Mouse (Mus musculus): Measurements from ENCODE around the gene Satb2. TPM values are rescaled to one million over a fixed set of nuclear protein-coding genes. Genes with fewer than 3 reads are reported as not detected.

Gene Satb2
- polyA plus RNA-seq, 1 experiment from 2014 or later: 1.1 TPM

- H3K4me1 ChIP-seq (ENCODE audit: control insufficient read depth, insufficient read depth, low read depth, low read length): no peaks in the 10 kb centered on the region
- no peak for ATAC-seq
- WGBS: 84% methylated on average over 6 of the region's 6 CpGs
Observed at GRCm38 (mm10) chr1:56914279-56914678, 64.2 kb downstream of the Satb2 start.

GRCm38 (mm10) chr1:56900706-56901287, 77.7 kb downstream of the Satb2 start:
- Histone ChIP-seq H3K4me2 (ENCODE audit: low read length) (no peak overlapping the region), H3K9ac (ENCODE audit: low read depth, low read length) (no peak overlapping the region), H3K4me3 (ENCODE audit: low read length) (no peak overlapping the region), H3K4me1 (ENCODE audit: control insufficient read depth, insufficient read depth, low read depth, low read length) (no peaks in the 10 kb centered on the region), H3K27me3 (replicated peaks; ENCODE audit: control insufficient read depth, insufficient read depth, low read length) (no peaks in the 10 kb centered on the region), H3K36me3 (ENCODE audit: control insufficient read depth, insufficient read depth, low read length) (no peaks in the 10 kb centered on the region), H3K9me3 (ENCODE audit: control insufficient read depth, low read length) (no peaks in the 10 kb centered on the region), H3K27ac (ENCODE audit: low read depth, low read length) (no peak overlapping the region)
- ATAC-seq: no peak
- WGBS: 81% methylated on average over 3 of the region's 3 CpGs

More at GRCm38 (mm10) chr1:56914279-56914678, 64.2 kb downstream of the Satb2 start:
- Histone ChIP-seq H3K9me3 (ENCODE audit: control insufficient read depth, low read length) (no peaks in the 10 kb centered on the region), H3K9ac (ENCODE audit: low read depth, low read length) (no peak overlapping the region), H3K27me3 (replicated peaks; ENCODE audit: control insufficient read depth, insufficient read depth, low read length) (no peaks in the 10 kb centered on the region), H3K4me2 (ENCODE audit: low read length) (no peak overlapping the region), H3K36me3 (ENCODE audit: control insufficient read depth, insufficient read depth, low read length) (no peaks in the 10 kb centered on the region), H3K27ac (ENCODE audit: low read depth, low read length) (no peak overlapping the region), H3K4me3 (ENCODE audit: low read length) (no peak overlapping the region)

- no peak overlapping the region for H3K9ac ChIP-seq (ENCODE audit: low read depth, low read length)
- no peak overlapping the region for H3K4me3 ChIP-seq (ENCODE audit: low read length)
- no peaks in the 10 kb centered on the region for H3K9me3 ChIP-seq (ENCODE audit: control insufficient read depth, low read length)
- ATAC-seq: no peak
- no peaks in the 10 kb centered on the region for H3K4me1 ChIP-seq (ENCODE audit: control insufficient read depth, insufficient read depth, low read depth, low read length)
- no peaks in the 10 kb centered on the region for H3K36me3 ChIP-seq (ENCODE audit: control insufficient read depth, insufficient read depth, low read length)
- H3K4me2 ChIP-seq (ENCODE audit: low read length): no peak overlapping the region
- 79% methylated on average over 9 of the region's 9 CpGs for WGBS
- no peaks in the 10 kb centered on the region for H3K27me3 ChIP-seq (replicated peaks; ENCODE audit: control insufficient read depth, insufficient read depth, low read length)
- no peak overlapping the region for H3K27ac ChIP-seq (ENCODE audit: low read depth, low read length)
Observed at GRCm38 (mm10) chr1:56900187-56900586, 78.3 kb downstream of the Satb2 start.

GRCm38 (mm10) chr1:56898606-56899396, 79.6 kb downstream of the Satb2 start:
- peak overlapping the region; percentile 34 for H3K4me2 ChIP-seq (ENCODE audit: low read length)
- H3K9ac ChIP-seq (ENCODE audit: low read depth, low read length): no peak overlapping the region
- ATAC-seq: no peak; the same call in 1 of the 2 replicates
- WGBS: 44% methylated on average over 13 of the region's 13 CpGs
- H3K36me3 ChIP-seq (ENCODE audit: control insufficient read depth, insufficient read depth, low read length): no peaks in the 10 kb centered on the region
- no peaks in the 10 kb centered on the region for H3K27me3 ChIP-seq (replicated peaks; ENCODE audit: control insufficient read depth, insufficient read depth, low read length)
- H3K9me3 ChIP-seq (ENCODE audit: control insufficient read depth, low read length): no peaks in the 10 kb centered on the region
- no peak overlapping the region for H3K27ac ChIP-seq (ENCODE audit: low read depth, low read length)
- no peaks in the 10 kb centered on the region for H3K4me1 ChIP-seq (ENCODE audit: control insufficient read depth, insufficient read depth, low read depth, low read length)
- H3K4me3 ChIP-seq (ENCODE audit: low read length): no peak overlapping the region

GRCm38 (mm10) chr1:56897492-56898180, 80.8 kb downstream of the Satb2 start:
- Histone ChIP-seq H3K27me3 (replicated peaks; ENCODE audit: control insufficient read depth, insufficient read depth, low read length) (no peaks in the 10 kb centered on the region), H3K4me3 (ENCODE audit: low read length) (no peak overlapping the region), H3K4me1 (ENCODE audit: control insufficient read depth, insufficient read depth, low read depth, low read length) (no peaks in the 10 kb centered on the region), H3K36me3 (ENCODE audit: control insufficient read depth, insufficient read depth, low read length) (no peaks in the 10 kb centered on the region), H3K9me3 (ENCODE audit: control insufficient read depth, low read length) (no peaks in the 10 kb centered on the region), H3K27ac (ENCODE audit: low read depth, low read length) (no peak overlapping the region), H3K9ac (ENCODE audit: low read depth, low read length) (no peak overlapping the region), H3K4me2 (ENCODE audit: low read length) (no peak overlapping the region)
- 91% methylated on average over 8 of the region's 8 CpGs for WGBS
- ATAC-seq: no peak

- ATAC-seq: no peak
- 91% methylated on average over 3 of the region's 3 CpGs for WGBS
Observed at GRCm38 (mm10) chr1:56896670-56897069, 81.8 kb downstream of the Satb2 start.

GRCm38 (mm10) chr1:56892766-56893165, 85.7 kb downstream of the Satb2 start:
- Histone ChIP-seq H3K9ac (ENCODE audit: low read depth, low read length) (no peak overlapping the region), H3K27me3 (replicated peaks; ENCODE audit: control insufficient read depth, insufficient read depth, low read length) (no peaks in the 10 kb centered on the region), H3K27ac (ENCODE audit: low read depth, low read length) (no peak overlapping the region), H3K9me3 (ENCODE audit: control insufficient read depth, low read length) (no peaks in the 10 kb centered on the region), H3K36me3 (ENCODE audit: control insufficient read depth, insufficient read depth, low read length) (no peaks in the 10 kb centered on the region), H3K4me3 (ENCODE audit: low read length) (no peak overlapping the region), H3K4me1 (ENCODE audit: control insufficient read depth, insufficient read depth, low read depth, low read length) (no peaks in the 10 kb centered on the region), H3K4me2 (ENCODE audit: low read length) (no peak overlapping the region)
- ATAC-seq: no peak
- 85% methylated on average over 5 of the region's 5 CpGs for WGBS

More at GRCm38 (mm10) chr1:56896670-56897069, 81.8 kb downstream of the Satb2 start:
- Histone ChIP-seq H3K27ac (ENCODE audit: low read depth, low read length) (no peak overlapping the region), H3K4me1 (ENCODE audit: control insufficient read depth, insufficient read depth, low read depth, low read length) (no peaks in the 10 kb centered on the region), H3K4me3 (ENCODE audit: low read length) (no peak overlapping the region), H3K4me2 (ENCODE audit: low read length) (no peak overlapping the region), H3K9ac (ENCODE audit: low read depth, low read length) (no peak overlapping the region), H3K36me3 (ENCODE audit: control insufficient read depth, insufficient read depth, low read length) (no peaks in the 10 kb centered on the region), H3K27me3 (replicated peaks; ENCODE audit: control insufficient read depth, insufficient read depth, low read length) (no peaks in the 10 kb centered on the region), H3K9me3 (ENCODE audit: control insufficient read depth, low read length) (no peaks in the 10 kb centered on the region)

DNA sequence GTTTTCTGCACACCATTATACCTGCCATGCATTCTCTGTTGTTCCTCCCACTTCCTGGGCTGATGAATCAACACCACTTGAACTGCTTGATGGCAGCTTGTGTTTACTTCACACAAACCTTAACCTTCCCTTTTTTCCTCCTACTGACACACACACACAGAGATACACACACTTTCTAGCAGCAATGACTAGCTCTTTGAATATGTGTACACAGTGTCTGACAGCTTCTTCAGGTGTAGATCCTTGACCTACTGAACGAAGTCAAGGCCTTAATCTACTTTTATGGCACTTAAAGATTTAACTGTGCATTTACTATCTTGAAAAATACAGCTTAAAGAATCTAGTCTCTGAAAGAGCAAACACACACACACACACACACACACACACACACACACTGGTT, 89.5 kb downstream of the Satb2 start:
- Histone ChIP-seq H3K4me3 (ENCODE audit: low read length) (no peak overlapping the region), H3K4me2 (ENCODE audit: low read length) (no peak overlapping the region), H3K27ac (ENCODE audit: low read depth, low read length) (no peak overlapping the region), H3K9ac (ENCODE audit: low read depth, low read length) (no peak overlapping the region), H3K9me3 (ENCODE audit: control insufficient read depth, low read length) (no peaks in the 10 kb centered on the region), H3K27me3 (replicated peaks; ENCODE audit: control insufficient read depth, insufficient read depth, low read length) (no peaks in the 10 kb centered on the region), H3K4me1 (ENCODE audit: control insufficient read depth, insufficient read depth, low read depth, low read length) (no peaks in the 10 kb centered on the region), H3K36me3 (ENCODE audit: control insufficient read depth, insufficient read depth, low read length) (no peaks in the 10 kb centered on the region)
- 86% methylated on average over 1 of the region's 1 CpGs for WGBS
- no peak for ATAC-seq

GRCm38 (mm10) chr1:56887524-56887923, 90.9 kb downstream of the Satb2 start:
- H3K27me3 ChIP-seq (replicated peaks; ENCODE audit: control insufficient read depth, insufficient read depth, low read length): no peaks in the 10 kb centered on the region
- H3K27ac ChIP-seq (ENCODE audit: low read depth, low read length): no peak overlapping the region
- H3K9me3 ChIP-seq (ENCODE audit: control insufficient read depth, low read length): no peaks in the 10 kb centered on the region
- no peak overlapping the region for H3K4me2 ChIP-seq (ENCODE audit: low read length)
- H3K4me3 ChIP-seq (ENCODE audit: low read length): no peak overlapping the region
- ATAC-seq: no peak
- no peaks in the 10 kb centered on the region for H3K4me1 ChIP-seq (ENCODE audit: control insufficient read depth, insufficient read depth, low read depth, low read length)
- H3K36me3 ChIP-seq (ENCODE audit: control insufficient read depth, insufficient read depth, low read length): no peaks in the 10 kb centered on the region
- no peak overlapping the region for H3K9ac ChIP-seq (ENCODE audit: low read depth, low read length)

Data from hindbrain, embryonic 16.5 days (tissue).